ENCODE assay signal across 8 mouse cellular contexts in the genomic region with DNA sequence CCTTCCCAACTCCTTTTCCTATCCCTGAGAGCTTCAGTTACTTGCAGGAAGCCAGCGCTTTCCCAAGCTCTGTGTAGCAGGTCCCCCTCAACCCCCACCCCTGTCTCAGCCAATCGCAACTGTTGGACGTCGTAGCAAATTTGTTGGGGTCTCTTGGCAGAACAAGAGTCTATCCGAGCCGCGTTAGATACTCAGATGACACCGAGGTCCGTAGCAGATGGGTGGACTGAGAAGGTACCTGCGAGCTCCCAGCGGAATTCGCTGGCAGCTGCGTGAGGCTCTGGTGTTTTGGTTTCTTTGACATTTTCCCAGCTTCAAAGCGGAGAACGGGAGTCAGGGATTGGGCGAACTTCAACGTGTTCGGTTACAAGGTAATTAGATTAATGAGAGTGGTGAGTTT. TPM values are rescaled to one million over a fixed set of nuclear protein-coding genes. Genes with fewer than 3 reads are reported as not detected.
DNase-seq lines count a peak whose midpoint lies in the region; ATAC-seq and TF ChIP-seq lines count a peak whose summit lies in the region.

No protein-coding gene starts in this region.

- no peak for TF ChIP-seq EP300 in lung, postnatal 0 days (IDR thresholded peaks at IDR 0.05)

- no peak for ATAC-seq in lung, postnatal 0 days
- ATAC-seq in hindbrain, embryonic 13.5 days (ENCODE audit: low FRiP score): peak; percentile 38
- peak; percentile 45 for ATAC-seq in midbrain, embryonic 15.5 days (replicated peaks)
- no peak for ATAC-seq in megakaryocyte-erythroid progenitor cell, adult 5-6 weeks (replicated peaks; ENCODE audit: low FRiP score, low TSS enrichment, poor library complexity, severe bottlenecking)

- H3K9ac ChIP-seq in lung, postnatal 0 days (replicated peaks; ENCODE audit: low read depth): peak overlapping the region; percentile 23
- H3K9ac ChIP-seq in hindbrain, embryonic 13.5 days: peak overlapping the region; percentile 99
- H3K9ac ChIP-seq in midbrain, embryonic 15.5 days: peak overlapping the region; percentile 53

- WGBS in lung, postnatal 0 days: under 1% methylated on average over 18 of the region's 18 CpGs
- WGBS in hindbrain, embryonic 13.5 days: under 1% methylated on average over 18 of the region's 18 CpGs
- WGBS in midbrain, embryonic 15.5 days: under 1% methylated on average over 18 of the region's 18 CpGs

- H3K9me3 ChIP-seq in lung, postnatal 0 days (ENCODE audit: low read length): no peaks in the 10 kb centered on the region
- no peaks in the 10 kb centered on the region for H3K9me3 ChIP-seq in hindbrain, embryonic 13.5 days
- no peaks in the 10 kb centered on the region for H3K9me3 ChIP-seq in midbrain, embryonic 15.5 days

- H3K27ac ChIP-seq in lung, postnatal 0 days (ENCODE audit: low read length): peak overlapping the region; percentile 75
- H3K27ac ChIP-seq in hindbrain, embryonic 13.5 days: peak overlapping the region; percentile 98
- peak overlapping the region; percentile 94 for H3K27ac ChIP-seq in midbrain, embryonic 15.5 days

- peak overlapping the region; percentile 89 for H3K4me3 ChIP-seq in lung, postnatal 0 days (ENCODE audit: low read depth, low read length)
- peak overlapping the region; percentile 98 for H3K4me3 ChIP-seq in hindbrain, embryonic 13.5 days
- H3K4me3 ChIP-seq in midbrain, embryonic 15.5 days: peak overlapping the region; percentile 80

- H3K4me2 ChIP-seq in lung, postnatal 0 days (replicated peaks; ENCODE audit: low read depth, low read length): peak overlapping the region; percentile 95
- H3K4me2 ChIP-seq in hindbrain, embryonic 13.5 days: peak overlapping the region; percentile 84
- peak overlapping the region; percentile 84 for H3K4me2 ChIP-seq in midbrain, embryonic 15.5 days

- no peak for TF ChIP-seq CTCF in lung, postnatal 0 days (IDR thresholded peaks at IDR 0.05)

- no peaks in the 10 kb centered on the region for H3K36me3 ChIP-seq in lung, postnatal 0 days (ENCODE audit: insufficient read depth, low read length)
- H3K36me3 ChIP-seq in hindbrain, embryonic 13.5 days: no peaks in the 10 kb centered on the region
- no peaks in the 10 kb centered on the region for H3K36me3 ChIP-seq in midbrain, embryonic 15.5 days (replicated peaks)

- peaks cover 5% of the 10 kb centered on the region; the same call in 1 of the 2 replicates for H3K4me1 ChIP-seq in lung, postnatal 0 days (ENCODE audit: insufficient read depth, low read depth, low read length)
- peaks cover 40% of the 10 kb centered on the region for H3K4me1 ChIP-seq in hindbrain, embryonic 13.5 days (replicated peaks)
- peaks cover 58% of the 10 kb centered on the region for H3K4me1 ChIP-seq in midbrain, embryonic 15.5 days

- DNase-seq in adrenal gland, postnatal 14 days: peak; percentile 34
- DNase-seq in adrenal gland, postnatal 4 days (ENCODE audit: low spot score in 2 of 2): no peak
- DNase-seq in lung, postnatal 0 days (ENCODE audit: low spot score): no peak
- no peak for DNase-seq in lung, postnatal 36 days
- DNase-seq in adipocyte (ENCODE audit: low spot score): no peak

- no peaks in the 10 kb centered on the region for H3K27me3 ChIP-seq in lung, postnatal 0 days (replicated peaks; ENCODE audit: insufficient read depth, low read length)
- no peaks in the 10 kb centered on the region for H3K27me3 ChIP-seq in hindbrain, embryonic 13.5 days
- no peaks in the 10 kb centered on the region for H3K27me3 ChIP-seq in midbrain, embryonic 15.5 days (replicated peaks)

RNA-seq across cellular contexts. Expression of gene Rgmb, which starts 3.9 kb away (rescaled TPM):
- 16.3 and 19.2 TPM in 2 replicates for total RNA-seq in adrenal gland, postnatal 14 days (2021)
- total RNA-seq in adrenal gland, postnatal 4 days (2021): 10 to 100 TPM; 20.5 to 25.1 TPM
- 15.2 and 15.9 TPM in 2 replicates for polyA plus RNA-seq in lung, postnatal 0 days (2015; fragmentation: Nextera tagmentation; extraction: Ambion mirVana)
- 86.6 and 97.1 TPM in 2 replicates for polyA plus RNA-seq in hindbrain, embryonic 13.5 days (2015; fragmentation: Nextera tagmentation; extraction: Ambion mirVana)
- 73.1 and 76.5 TPM in 2 replicates for polyA plus RNA-seq in midbrain, embryonic 15.5 days (2015; fragmentation: Nextera tagmentation; extraction: Ambion mirVana)
- total RNA-seq in megakaryocyte-erythroid progenitor cell, adult 5-6 weeks (2014; fragmentation: Nextera tagmentation): not detected in 2 replicates
- total RNA-seq in megakaryocyte-erythroid progenitor cell, adult 5-6 weeks (2017): 0.38 TPM in 1 of 2 replicates, not detected in the other

Comparison
In these comparisons a context has a peak if more than half of its experiments do, and no peak if none do; other contexts are left out.
1. ATAC-seq: peak in hindbrain, embryonic 13.5 days (single experiment) and midbrain, embryonic 15.5 days (single experiment); none in lung, postnatal 0 days (single experiment) and megakaryocyte-erythroid progenitor cell, adult 5-6 weeks (single experiment).
2. H3K9ac ChIP-seq: peak in every context shown above with its lines; median percentile 99 in hindbrain, embryonic 13.5 days; 53 in midbrain, embryonic 15.5 days; 23 in lung, postnatal 0 days.
3. RNA of gene Rgmb, which starts 3.9 kb away (total RNA-seq): 20.5 to 25.1 TPM in adrenal gland, postnatal 4 days and 16.3 to 19.2 TPM in adrenal gland, postnatal 14 days; 0.38 TPM in megakaryocyte-erythroid progenitor cell, adult 5-6 weeks; every median in the first group is over 10 times any median in the second.
4. Peak in every context shown above with its lines, with median percentiles within 50 percentile points of each other: H3K27ac ChIP-seq, H3K4me2 ChIP-seq and H3K4me3 ChIP-seq.